Mouse (Mus musculus): Measurements from ENCODE around the gene Abcc4. TPM values are rescaled to one million over a fixed set of nuclear protein-coding genes. Genes with fewer than 3 reads are reported as not detected.

The Abcc4 gene
- total RNA-seq, 1 experiment, result 36.5 TPM

- Histone ChIP-seq H3K4me3 (ENCODE audit: insufficient read depth in 1 of 2, low read depth in 1 of 2, low read length in 2 of 2, poor library complexity in 1 of 2, severe bottlenecking in 1 of 2) (no peak overlapping the region), H3K27ac (ENCODE audit: insufficient read depth, low read depth, low read length, poor library complexity, severe bottlenecking) (no peak overlapping the region), H3K9me3 (ENCODE audit: control insufficient read depth, insufficient read depth, low read depth, low read length) (no peaks in the 10 kb centered on the region), H3K4me1 (ENCODE audit: control insufficient read depth in 2 of 2, insufficient read depth in 2 of 2, low read length in 2 of 2, poor library complexity in 1 of 2) (no peaks in the 10 kb centered on the region), H3K36me3 (ENCODE audit: control insufficient read depth, insufficient read depth, low read length, poor library complexity, severe bottlenecking) (peaks cover 54% of the 10 kb centered on the region), H3K9ac (ENCODE audit: insufficient read depth, low read depth, low read length, poor library complexity, severe bottlenecking) (no peak overlapping the region)
- TF ChIP-seq ZNF384 (IDR thresholded peaks at IDR 0.05; ENCODE audit: low read depth, low read length), result no peak
- no peak for TF ChIP-seq CHD2 (IDR thresholded peaks at IDR 0.05; ENCODE audit: low read depth, low read length)
- no peak for TF ChIP-seq ZC3H11A (IDR thresholded peaks at IDR 0.05; ENCODE audit: borderline replicate concordance, low read depth, low read length)
- no peak for TF ChIP-seq HCFC1 (IDR thresholded peaks at IDR 0.05; ENCODE audit: borderline replicate concordance, insufficient read depth, low read length)
- TF ChIP-seq MAFK (IDR thresholded peaks at IDR 0.05; ENCODE audit: insufficient read depth, low read depth, low read length), result no peak
- DNase-seq (ENCODE audit: low read depth, low spot score), result no peak
- in situ Hi-C loops (cut with MboI; ENCODE audit: low sequenced_read_pairs in 2 of 2, unreplicated experiment in 2 of 2), result no loop called here
These were observed 101.1 kb downstream of the Abcc4 start for GRCm38 (mm10) chr14:118604903-118605302.

- H3K4me1 ChIP-seq (ENCODE audit: control insufficient read depth in 2 of 2, insufficient read depth in 2 of 2, low read length in 2 of 2, poor library complexity in 1 of 2), result no peaks in the 10 kb centered on the region
- in situ Hi-C loops (cut with MboI; ENCODE audit: low sequenced_read_pairs in 2 of 2, unreplicated experiment in 2 of 2), result no loop called here
- H3K4me3 ChIP-seq (ENCODE audit: insufficient read depth in 1 of 2, low read depth in 1 of 2, low read length in 2 of 2, poor library complexity in 1 of 2, severe bottlenecking in 1 of 2), result no peak overlapping the region
- no peak for DNase-seq (ENCODE audit: low read depth, low spot score)
- H3K9ac ChIP-seq (ENCODE audit: insufficient read depth, low read depth, low read length, poor library complexity, severe bottlenecking), result no peak overlapping the region
- TF ChIP-seq HCFC1 (IDR thresholded peaks at IDR 0.05; ENCODE audit: borderline replicate concordance, insufficient read depth, low read length) (no peak), ZC3H11A (IDR thresholded peaks at IDR 0.05; ENCODE audit: borderline replicate concordance, low read depth, low read length) (no peak), MAFK (IDR thresholded peaks at IDR 0.05; ENCODE audit: insufficient read depth, low read depth, low read length) (no peak), CHD2 (IDR thresholded peaks at IDR 0.05; ENCODE audit: low read depth, low read length) (no peak), ZNF384 (IDR thresholded peaks at IDR 0.05; ENCODE audit: low read depth, low read length) (no peak)
- H3K9me3 ChIP-seq (ENCODE audit: control insufficient read depth, insufficient read depth, low read depth, low read length), result no peaks in the 10 kb centered on the region
- no peak overlapping the region for H3K27ac ChIP-seq (ENCODE audit: insufficient read depth, low read depth, low read length, poor library complexity, severe bottlenecking)
- H3K36me3 ChIP-seq (ENCODE audit: control insufficient read depth, insufficient read depth, low read length, poor library complexity, severe bottlenecking), result peaks cover 51% of the 10 kb centered on the region
These were observed 104.0 kb downstream of the Abcc4 start for GRCm38 (mm10) chr14:118602031-118602430.

- Histone ChIP-seq H3K27ac (ENCODE audit: insufficient read depth, low read depth, low read length, poor library complexity, severe bottlenecking) (no peak overlapping the region), H3K9ac (ENCODE audit: insufficient read depth, low read depth, low read length, poor library complexity, severe bottlenecking) (no peak overlapping the region), H3K9me3 (ENCODE audit: control insufficient read depth, insufficient read depth, low read depth, low read length) (no peaks in the 10 kb centered on the region), H3K36me3 (ENCODE audit: control insufficient read depth, insufficient read depth, low read length, poor library complexity, severe bottlenecking) (peaks cover 52% of the 10 kb centered on the region), H3K4me3 (ENCODE audit: insufficient read depth in 1 of 2, low read depth in 1 of 2, low read length in 2 of 2, poor library complexity in 1 of 2, severe bottlenecking in 1 of 2) (no peak overlapping the region), H3K4me1 (ENCODE audit: control insufficient read depth in 2 of 2, insufficient read depth in 2 of 2, low read length in 2 of 2, poor library complexity in 1 of 2) (no peaks in the 10 kb centered on the region)
- no peak for DNase-seq (ENCODE audit: low read depth, low spot score)
- in situ Hi-C loops (cut with MboI; ENCODE audit: low sequenced_read_pairs in 2 of 2, unreplicated experiment in 2 of 2), result no loop called here
- TF ChIP-seq CHD2 (IDR thresholded peaks at IDR 0.05; ENCODE audit: low read depth, low read length) (no peak), HCFC1 (IDR thresholded peaks at IDR 0.05; ENCODE audit: borderline replicate concordance, insufficient read depth, low read length) (no peak), ZNF384 (IDR thresholded peaks at IDR 0.05; ENCODE audit: low read depth, low read length) (no peak), ZC3H11A (IDR thresholded peaks at IDR 0.05; ENCODE audit: borderline replicate concordance, low read depth, low read length) (no peak), MAFK (IDR thresholded peaks at IDR 0.05; ENCODE audit: insufficient read depth, low read depth, low read length) (no peak)
These were observed 105.3 kb downstream of the Abcc4 start for GRCm38 (mm10) chr14:118600746-118601145.

- TF ChIP-seq ZC3H11A (IDR thresholded peaks at IDR 0.05; ENCODE audit: borderline replicate concordance, low read depth, low read length) (no peak), ZNF384 (IDR thresholded peaks at IDR 0.05; ENCODE audit: low read depth, low read length) (no peak), MAFK (IDR thresholded peaks at IDR 0.05; ENCODE audit: insufficient read depth, low read depth, low read length) (no peak), HCFC1 (IDR thresholded peaks at IDR 0.05; ENCODE audit: borderline replicate concordance, insufficient read depth, low read length) (no peak), CHD2 (IDR thresholded peaks at IDR 0.05; ENCODE audit: low read depth, low read length) (no peak)
- no peak overlapping the region for H3K4me3 ChIP-seq (ENCODE audit: insufficient read depth in 1 of 2, low read depth in 1 of 2, low read length in 2 of 2, poor library complexity in 1 of 2, severe bottlenecking in 1 of 2)
- peaks cover 57% of the 10 kb centered on the region for H3K36me3 ChIP-seq (ENCODE audit: control insufficient read depth, insufficient read depth, low read length, poor library complexity, severe bottlenecking)
- no peak overlapping the region for H3K27ac ChIP-seq (ENCODE audit: insufficient read depth, low read depth, low read length, poor library complexity, severe bottlenecking)
- H3K9ac ChIP-seq (ENCODE audit: insufficient read depth, low read depth, low read length, poor library complexity, severe bottlenecking), result no peak overlapping the region
- H3K4me1 ChIP-seq (ENCODE audit: control insufficient read depth in 2 of 2, insufficient read depth in 2 of 2, low read length in 2 of 2, poor library complexity in 1 of 2), result no peaks in the 10 kb centered on the region
- DNase-seq (ENCODE audit: low read depth, low spot score), result no peak
- in situ Hi-C loops (cut with MboI; ENCODE audit: low sequenced_read_pairs in 2 of 2, unreplicated experiment in 2 of 2), result loop anchor here in 1 of 2 experiments (25.0 kb wide), 1 partner anchor 386 kb away; no protein-coding TSS in a partner anchor
- no peaks in the 10 kb centered on the region for H3K9me3 ChIP-seq (ENCODE audit: control insufficient read depth, insufficient read depth, low read depth, low read length)
These were observed 107.3 kb downstream of the Abcc4 start for GRCm38 (mm10) chr14:118598757-118599156.

- in situ Hi-C loops (cut with MboI; ENCODE audit: low sequenced_read_pairs in 2 of 2, unreplicated experiment in 2 of 2), result loop anchor here in 1 of 2 experiments (25.0 kb wide), 1 partner anchor 382 kb away; no protein-coding TSS in a partner anchor
- DNase-seq (ENCODE audit: low read depth, low spot score), result no peak
- H3K27ac ChIP-seq (ENCODE audit: insufficient read depth, low read depth, low read length, poor library complexity, severe bottlenecking), result no peak overlapping the region
- no peaks in the 10 kb centered on the region for H3K9me3 ChIP-seq (ENCODE audit: control insufficient read depth, insufficient read depth, low read depth, low read length)
- H3K4me3 ChIP-seq (ENCODE audit: insufficient read depth in 1 of 2, low read depth in 1 of 2, low read length in 2 of 2, poor library complexity in 1 of 2, severe bottlenecking in 1 of 2), result no peak overlapping the region
- H3K4me1 ChIP-seq (ENCODE audit: control insufficient read depth in 2 of 2, insufficient read depth in 2 of 2, low read length in 2 of 2, poor library complexity in 1 of 2), result no peaks in the 10 kb centered on the region
- H3K9ac ChIP-seq (ENCODE audit: insufficient read depth, low read depth, low read length, poor library complexity, severe bottlenecking), result no peak overlapping the region
- TF ChIP-seq ZC3H11A (IDR thresholded peaks at IDR 0.05; ENCODE audit: borderline replicate concordance, low read depth, low read length), result no peak
- TF ChIP-seq HCFC1 (IDR thresholded peaks at IDR 0.05; ENCODE audit: borderline replicate concordance, insufficient read depth, low read length), result no peak
- no peak for TF ChIP-seq MAFK (IDR thresholded peaks at IDR 0.05; ENCODE audit: insufficient read depth, low read depth, low read length)
- TF ChIP-seq ZNF384 (IDR thresholded peaks at IDR 0.05; ENCODE audit: low read depth, low read length), result no peak
- TF ChIP-seq CHD2 (IDR thresholded peaks at IDR 0.05; ENCODE audit: low read depth, low read length), result no peak
- H3K36me3 ChIP-seq (ENCODE audit: control insufficient read depth, insufficient read depth, low read length, poor library complexity, severe bottlenecking), result peaks cover 64% of the 10 kb centered on the region
These were observed 111.6 kb downstream of the Abcc4 start for GRCm38 (mm10) chr14:118594463-118594862.
